Mouse (Mus musculus) thymus, postnatal 0 days (tissue): ENCODE results near the gene Olfr93. TPM values are rescaled to one million over a fixed set of nuclear protein-coding genes. Genes with fewer than 3 reads are reported as not detected.
"Not testable (repeated sequence)": the region's sequence is repeated elsewhere in the genome, so short reads cannot be mapped to it uniquely, and the experiment has no call there.

Source experiments
- DNase-seq: peaks from one replicate; pipeline ENCODE4 v3.0.0-alpha.2; 2015; ENCODE audit warnings: low spot score
- polyA plus RNA-seq: library from polyadenylated mRNA; unstranded; fragments of >200 nt; fragmentation: Nextera tagmentation; extraction: Ambion mirVana; gene quantifications from 2 replicates; pipeline ENCODE4 v1.2.1, GENCODE M21; 2015

Olfr93 gene
- not detected in 2 replicates for polyA plus RNA-seq

DNA sequence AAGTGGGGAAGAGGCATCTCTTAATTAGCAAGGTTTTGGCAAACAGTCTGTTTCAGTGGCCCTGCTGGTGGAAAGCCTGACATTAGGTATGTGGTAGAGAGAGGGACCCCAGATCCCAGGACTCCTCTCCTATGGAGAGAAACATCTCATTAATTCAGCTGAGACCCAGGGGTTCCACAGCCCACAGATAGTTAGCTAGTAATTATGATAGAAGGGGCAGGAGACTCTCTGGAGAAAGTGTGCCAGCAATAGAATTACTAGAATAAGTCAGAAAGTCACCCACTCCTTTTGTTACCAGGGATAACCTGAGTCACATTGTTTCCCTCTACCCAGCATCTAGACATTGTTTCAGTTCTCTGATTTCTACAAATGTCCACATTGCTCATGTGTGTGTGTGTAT lies at the start of gene Olfr93:
Olfr93 (minus strand) TSS at position 101 of the 400 bp plus-strand sequence.
- DNase-seq, result no peak

DNA sequence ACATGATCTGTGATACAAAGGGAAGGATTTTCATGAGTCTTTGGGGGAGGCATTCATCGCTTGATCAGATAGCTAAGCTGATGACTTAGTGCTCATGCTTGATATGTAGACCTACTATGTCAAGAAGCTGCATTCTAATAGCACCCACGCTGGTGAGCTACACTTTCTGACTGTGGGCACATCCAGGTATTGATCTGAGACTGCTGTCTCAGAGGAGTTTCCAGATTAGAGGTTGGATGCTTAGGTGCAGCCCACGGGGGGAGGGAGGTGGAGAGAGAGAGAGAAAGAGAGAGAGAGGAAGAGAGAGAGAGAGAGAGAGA lies 42.6 kb upstream of the Olfr93 start:
- DNase-seq, result no peak

DNA sequence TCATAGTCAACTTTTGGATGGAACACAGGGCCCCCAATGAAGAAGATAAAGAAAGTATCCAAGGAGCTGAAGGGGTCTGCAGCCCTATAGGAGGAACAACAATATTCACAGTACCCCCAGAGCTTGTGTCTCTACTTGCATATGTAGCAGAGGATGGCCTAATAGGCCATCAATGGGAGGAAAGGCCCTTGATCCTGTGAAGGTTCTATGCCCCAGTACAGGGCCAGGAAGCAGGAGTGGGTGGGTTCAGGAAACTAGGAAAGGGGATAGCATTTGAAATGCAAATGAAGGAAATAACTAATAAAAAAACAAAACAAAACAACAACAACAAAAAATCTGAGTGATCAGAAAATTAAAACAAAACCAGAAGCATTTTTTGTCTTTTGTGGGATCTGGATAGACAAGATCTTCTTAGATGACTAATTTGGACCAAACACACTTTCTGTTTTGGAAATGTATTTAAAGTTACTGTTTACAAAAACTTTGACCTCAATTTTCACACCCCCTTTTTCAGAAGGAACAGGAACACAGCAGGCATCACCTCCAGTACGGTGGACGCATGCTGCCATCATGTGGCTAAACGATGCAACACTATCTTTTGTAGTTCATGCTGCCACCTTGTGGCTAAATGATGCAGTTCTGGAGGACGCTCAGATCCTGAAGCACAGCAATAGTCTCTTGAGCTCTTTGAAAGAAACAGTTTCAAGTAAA lies 42.1 kb upstream of the Olfr93 start:
- peak; percentile 71 for DNase-seq

DNA sequence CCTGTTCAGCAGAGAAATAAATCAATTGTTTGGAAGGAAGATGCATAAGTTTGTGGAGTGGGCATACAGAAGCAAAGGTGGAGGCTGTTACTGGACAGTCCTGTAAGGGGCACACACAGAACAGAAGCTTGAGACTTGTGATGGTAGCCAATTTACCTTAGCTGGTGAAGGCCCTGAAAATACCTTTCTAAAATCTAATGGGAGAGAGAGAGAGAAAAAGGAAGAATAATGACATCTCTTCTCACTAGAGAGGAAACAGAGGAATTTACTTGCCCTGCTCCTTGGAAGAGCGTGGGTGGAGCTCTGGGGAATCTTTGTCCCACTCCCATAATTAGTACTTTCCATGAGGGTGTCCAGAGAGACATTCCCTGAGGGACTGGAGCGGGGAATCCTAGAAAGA lies 39.6 kb upstream of the Olfr93 start, which contains the start of gene Olfr94:
Olfr94 (minus strand) TSS at position 101 of the 400 bp plus-strand sequence.
- no peak for DNase-seq

DNA sequence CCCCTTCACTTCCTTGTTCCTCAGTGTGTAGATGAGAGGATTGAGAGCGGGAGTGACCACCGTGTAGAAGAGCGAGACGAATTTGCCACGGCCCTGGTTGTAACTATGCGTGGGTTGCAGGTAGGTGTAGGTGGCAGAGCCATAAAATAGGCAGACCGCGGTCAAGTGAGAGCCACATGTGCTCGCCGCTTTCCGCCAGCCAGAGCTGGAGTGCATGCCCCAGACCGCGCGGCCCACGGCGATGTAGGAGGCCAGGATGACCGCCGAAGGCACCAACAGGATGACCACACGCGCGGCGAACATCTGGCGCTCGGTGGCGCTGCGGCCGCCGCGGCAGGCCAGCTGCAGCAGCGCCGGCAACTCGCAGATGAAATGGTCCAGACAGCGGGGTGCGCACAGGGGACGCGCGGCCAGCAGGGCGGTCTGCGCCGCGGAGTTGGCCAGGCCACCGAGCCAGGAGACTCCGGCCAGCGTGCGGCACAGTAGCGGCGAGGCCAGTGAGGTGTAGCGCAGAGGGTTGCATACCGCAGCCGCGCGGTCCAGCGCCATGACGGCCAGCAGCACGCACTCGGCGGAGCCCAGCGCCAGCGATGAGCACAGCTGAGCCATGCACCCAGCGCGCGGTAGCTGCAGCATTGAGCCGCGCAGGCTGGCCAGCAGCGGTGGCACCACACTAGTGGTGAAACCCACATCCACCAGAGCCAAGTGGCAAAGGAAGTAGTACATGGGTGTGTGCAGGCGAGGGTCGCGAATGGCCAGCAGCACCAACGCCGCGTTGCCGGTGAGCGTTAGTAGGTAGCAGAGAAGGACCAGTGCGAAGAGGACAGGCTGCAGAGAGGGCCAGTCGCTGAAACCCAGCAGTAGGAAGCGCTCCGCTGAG lies 35.8 kb upstream of the Olfr93 start:
- DNase-seq, result no peak

DNA sequence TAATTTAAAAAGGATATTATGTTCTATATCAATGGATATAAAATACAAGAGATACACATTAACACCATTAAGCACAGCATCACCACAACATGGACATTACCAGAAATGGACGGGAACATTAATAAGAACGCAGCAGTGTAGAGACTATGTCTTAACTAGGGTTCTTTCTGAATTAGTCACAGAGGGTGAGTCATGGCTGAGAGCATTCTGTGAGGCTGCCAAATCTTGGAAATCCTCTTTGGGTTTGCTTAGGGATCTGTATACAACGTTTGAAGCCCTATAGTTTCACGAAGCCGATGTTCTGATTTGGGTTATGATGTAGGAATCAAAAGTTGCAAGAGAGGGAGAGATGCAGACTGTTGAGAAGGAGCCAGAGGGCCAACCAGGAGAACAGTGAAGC lies 33.5 kb upstream of the Olfr93 start:
- DNase-seq, result no peak

DNA sequence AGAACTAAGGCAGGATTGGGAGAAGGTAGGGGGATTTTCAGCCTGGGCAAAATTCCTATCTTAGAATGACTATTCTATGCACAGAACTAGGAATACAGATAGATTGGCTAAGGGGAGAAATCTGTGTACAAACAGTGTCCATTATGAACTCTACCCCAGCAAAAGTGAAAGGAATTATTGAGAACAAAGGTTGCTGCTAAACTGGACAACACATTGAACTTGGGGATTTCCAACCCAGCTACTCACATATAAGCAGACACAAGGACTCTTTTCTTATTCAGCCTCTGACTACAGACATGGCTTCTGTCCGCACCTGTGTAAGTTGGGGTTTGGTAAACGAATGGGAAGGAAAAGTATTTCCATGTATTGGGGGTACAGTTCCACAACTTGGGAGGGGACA lies 32.4 kb upstream of the Olfr93 start, which contains the start of gene Ubd:
Ubd (plus strand) TSS at position 237 of the 400 bp plus-strand sequence.
- no peak for DNase-seq

DNA sequence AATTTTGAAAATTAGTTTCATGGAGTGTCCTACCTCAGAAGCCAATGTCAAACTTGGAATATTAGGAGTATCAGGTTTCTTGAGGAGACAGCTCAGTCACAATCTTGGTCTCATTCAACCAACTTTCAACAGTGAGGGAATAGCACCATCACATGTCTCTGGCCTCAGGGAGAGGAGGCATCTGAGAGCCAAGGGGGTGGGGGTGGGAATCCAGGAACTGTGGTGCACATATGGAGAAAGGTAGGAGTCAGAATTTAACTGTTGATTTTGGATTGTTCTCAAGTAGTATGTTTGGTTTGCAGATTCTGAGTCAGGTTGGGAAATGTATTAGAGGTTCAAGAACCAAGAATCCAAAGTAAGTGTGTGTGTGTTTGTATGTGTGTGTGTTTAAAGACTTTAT lies 31.7 kb upstream of the Olfr93 start:
- no peak for DNase-seq

DNA sequence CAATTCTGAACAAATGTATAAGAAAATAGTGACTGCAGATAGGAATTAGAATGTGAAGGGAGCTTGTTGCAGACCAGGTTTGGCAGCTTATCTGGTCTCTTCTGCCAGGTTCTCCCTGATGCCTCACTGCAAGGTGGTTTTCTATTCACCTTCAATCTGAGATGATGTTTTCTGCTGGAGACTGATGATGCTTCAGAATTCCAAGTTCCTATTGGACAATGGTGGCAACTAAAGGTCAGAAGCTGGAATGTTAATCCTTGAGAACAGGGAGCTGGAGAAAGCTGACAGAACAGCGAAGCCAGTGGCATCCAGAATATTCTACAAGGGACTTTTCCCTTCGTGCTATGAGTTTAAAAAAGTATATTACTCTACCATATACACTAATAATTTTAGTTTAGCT lies 29.4 kb upstream of the Olfr93 start:
- DNase-seq, result no peak

DNA sequence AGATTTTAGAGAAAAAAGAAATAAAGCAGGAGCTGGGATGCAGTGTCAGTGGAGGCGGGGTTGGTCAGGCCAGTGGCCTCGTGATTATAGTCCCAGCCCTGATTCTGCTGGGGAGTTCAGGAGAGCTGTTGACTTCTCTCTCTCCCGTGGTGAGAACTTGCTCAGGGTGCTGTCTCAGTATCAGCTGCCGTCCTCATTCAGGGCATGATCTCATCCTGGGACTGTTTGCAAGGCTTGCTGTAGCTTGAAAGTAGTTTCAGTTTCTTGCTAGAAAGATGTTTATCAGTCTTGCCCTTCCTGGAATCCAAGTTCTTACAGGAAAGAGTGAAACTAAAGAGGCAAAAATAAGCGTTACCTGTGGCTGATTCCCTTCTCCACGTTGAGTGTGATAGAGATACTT lies 24.2 kb upstream of the Olfr93 start:
- no peak for DNase-seq

DNA sequence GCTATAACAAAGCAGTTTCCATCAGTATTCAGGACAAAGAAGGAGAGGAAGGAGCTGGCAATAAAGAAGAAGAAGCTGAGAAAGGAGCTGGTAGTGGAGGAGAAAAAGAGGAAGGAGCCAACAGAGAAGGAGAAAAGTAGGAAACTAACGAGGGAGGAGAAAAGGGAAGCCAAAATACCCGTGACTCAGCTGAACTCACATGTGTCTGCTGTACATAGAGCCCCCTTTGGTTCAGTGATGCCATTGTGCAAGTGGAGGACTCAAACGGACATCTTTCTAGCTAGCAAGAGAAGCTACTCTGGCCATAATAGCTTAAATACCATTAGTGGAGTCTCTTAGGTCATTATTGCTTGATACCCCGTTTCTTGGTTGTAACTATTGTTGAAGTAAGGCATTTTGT lies 29.9 kb downstream of the Olfr93 start:
- DNase-seq, result not testable (repeated sequence)

DNA sequence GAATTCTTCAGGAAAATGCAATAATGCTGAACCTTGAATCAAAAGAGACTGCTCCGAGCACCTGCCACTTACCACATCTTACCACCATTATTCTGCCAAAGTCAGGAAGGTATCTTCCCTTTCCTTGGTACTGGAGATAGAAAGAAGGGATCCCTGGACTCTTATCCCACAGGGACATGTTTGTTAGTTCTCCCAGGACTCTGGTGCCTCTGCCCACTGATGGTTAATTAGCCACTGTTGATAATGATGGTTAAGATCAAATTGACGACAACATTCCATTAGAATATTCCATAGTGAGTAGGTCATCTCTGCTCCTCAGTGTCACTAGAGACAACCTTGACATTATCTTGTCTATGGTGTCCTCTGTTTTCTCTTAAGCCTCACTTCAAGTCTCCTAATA lies 41.3 kb downstream of the Olfr93 start, which contains the start of gene Olfr92:
Olfr92 (minus strand) TSS at position 101 of the 400 bp plus-strand sequence.
- DNase-seq, result no peak

DNA sequence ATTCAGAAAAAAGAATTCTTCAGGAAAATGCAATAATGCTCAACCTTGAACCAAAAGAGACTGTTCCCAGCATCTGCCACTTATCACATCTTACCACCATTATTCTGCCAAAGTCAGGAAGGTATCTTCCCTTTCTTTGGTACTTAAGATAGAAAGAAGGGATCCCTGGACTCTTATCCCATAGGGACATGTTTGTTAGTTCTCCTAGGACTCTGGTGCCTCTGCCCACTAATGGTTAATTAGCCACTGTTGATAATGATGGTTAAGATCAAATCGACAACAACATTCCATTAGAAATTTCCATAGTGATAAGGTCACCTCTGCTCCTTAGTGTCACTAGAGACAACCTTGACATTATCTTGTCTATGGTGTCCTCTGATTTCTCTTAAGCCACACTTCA lies 63.1 kb downstream of the Olfr93 start, which contains the start of gene Olfr91:
Olfr91 (minus strand) TSS at position 101 of the 400 bp plus-strand sequence.
- no peak for DNase-seq

DNA sequence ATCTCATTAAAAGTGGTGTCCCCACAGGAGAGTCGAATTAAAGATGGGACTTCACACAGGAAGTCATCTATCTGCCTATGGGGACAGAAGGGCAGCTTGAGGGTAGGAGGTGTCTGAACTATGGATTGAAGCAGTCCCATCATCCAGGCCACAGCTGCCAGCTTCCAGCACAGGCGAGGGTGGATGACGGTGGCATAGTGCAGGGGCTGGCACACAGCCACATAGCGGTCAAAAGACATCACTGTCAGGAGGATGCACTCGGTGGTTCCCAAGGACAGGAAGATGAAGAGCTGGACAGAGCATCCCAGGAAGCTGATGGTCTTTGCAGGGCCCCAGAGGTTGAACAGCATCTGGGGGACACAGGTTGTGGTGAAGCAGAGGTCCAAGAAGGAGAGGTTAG lies 68.0 kb downstream of the Olfr93 start:
- no peak for DNase-seq

DNA sequence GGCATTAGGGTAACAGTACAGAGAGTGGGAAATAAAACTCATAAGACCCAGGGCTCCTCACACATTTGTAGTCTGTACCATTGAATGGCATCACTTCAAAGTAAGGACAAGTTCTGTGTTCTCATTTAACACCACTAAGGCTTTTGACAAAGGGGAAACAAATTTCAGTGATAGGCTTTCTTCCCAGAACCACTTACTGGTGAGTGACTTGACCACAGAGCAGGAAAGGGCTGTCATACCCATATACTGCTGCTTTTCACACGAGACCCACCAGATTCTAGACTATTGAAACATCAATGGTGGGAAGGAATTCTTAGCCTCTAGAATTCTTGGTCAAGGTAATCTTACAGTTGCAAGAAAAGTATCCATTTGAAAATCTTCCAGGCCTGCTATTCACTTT lies 69.1 kb downstream of the Olfr93 start:
- DNase-seq, result no peak

Other genes with a start within 250 kb of the Olfr93 start
- 0.42 and 0.45 TPM in 2 replicates for gene Rnf39, start 218.6 kb downstream of the Olfr93 start, polyA plus RNA-seq
- gene Ppp1r11, start 209.8 kb downstream of the Olfr93 start, polyA plus RNA-seq, result 145 and 162 TPM in 2 replicates
- gene Znrd1, start 202.9 kb downstream of the Olfr93 start, polyA plus RNA-seq, result 121 and 135 TPM in 2 replicates
- 5.4 and 5.9 TPM in 2 replicates for gene Znrd1as, start 202.9 kb downstream of the Olfr93 start, polyA plus RNA-seq
- not detected in 2 replicates for gene 2410137M14Rik, start 180.3 kb downstream of the Olfr93 start, polyA plus RNA-seq
- gene H2-M5, start 172.0 kb downstream of the Olfr93 start, polyA plus RNA-seq, result 0.09 and 0.10 TPM in 2 replicates
- 3.4 and 3.9 TPM in 2 replicates for gene Zfp57, start 160.3 kb downstream of the Olfr93 start, polyA plus RNA-seq
- gene Mog, start 138.1 kb downstream of the Olfr93 start, polyA plus RNA-seq, result not detected in 2 replicates
- gene Gabbr1, start 115.5 kb downstream of the Olfr93 start, polyA plus RNA-seq, result 2.4 and 6.8 TPM in 2 replicates
- gene Olfr90, start 73.0 kb downstream of the Olfr93 start, polyA plus RNA-seq, result not detected in 2 replicates
- gene Olfr91, start 63.2 kb downstream of the Olfr93 start, polyA plus RNA-seq, result not detected in 2 replicates
- not detected in 2 replicates for gene Olfr92, start 41.4 kb downstream of the Olfr93 start, polyA plus RNA-seq
- gene Ubd, start 32.4 kb upstream of the Olfr93 start, polyA plus RNA-seq, result 83.6 and 90.3 TPM in 2 replicates
- gene Olfr94, start 39.5 kb upstream of the Olfr93 start, polyA plus RNA-seq, result not detected in 2 replicates
- gene Olfr95, start 51.6 kb upstream of the Olfr93 start, polyA plus RNA-seq, result not detected in 2 replicates
- gene Olfr96, start 58.7 kb upstream of the Olfr93 start, polyA plus RNA-seq, result not detected in 2 replicates
- not detected in 2 replicates for gene Olfr97, start 75.8 kb upstream of the Olfr93 start, polyA plus RNA-seq
- not detected in 2 replicates for gene Olfr98, start 102.3 kb upstream of the Olfr93 start, polyA plus RNA-seq
- gene H2-M3, start 108.7 kb upstream of the Olfr93 start, polyA plus RNA-seq, result 21.7 TPM in 2 replicates
- 0.14 and 0.30 TPM in 2 replicates for gene Olfr99, start 122.0 kb upstream of the Olfr93 start, polyA plus RNA-seq
- gene Olfr101, start 142.8 kb upstream of the Olfr93 start, polyA plus RNA-seq, result not detected in 2 replicates
- not detected in 2 replicates for gene Olfr102, start 155.6 kb upstream of the Olfr93 start, polyA plus RNA-seq
- gene Olfr103, start 178.2 kb upstream of the Olfr93 start, polyA plus RNA-seq, result not detected in 2 replicates
- not detected in 2 replicates for gene Olfr104-ps, start 198.1 kb upstream of the Olfr93 start, polyA plus RNA-seq
- 0.04 TPM in 1 of 2 replicates, not detected in the other for gene Olfr105-ps, start 217.5 kb upstream of the Olfr93 start, polyA plus RNA-seq
- gene Olfr106-ps, start 228.9 kb upstream of the Olfr93 start, polyA plus RNA-seq, result not detected in 2 replicates
- gene Olfr107, start 237.7 kb upstream of the Olfr93 start, polyA plus RNA-seq, result not detected in 2 replicates